Mouse (Mus musculus) kidney, adult 2 months (tissue): ENCODE results near the gene Zfp839. TPM values are rescaled to one million over a fixed set of nuclear protein-coding genes. Genes with fewer than 3 reads are reported as not detected.

ENCODE experiments used
- DNase-seq: peaks from one replicate; pipeline ENCODE4 v3.0.0; 2021
- H3K27ac ChIP-seq: fragments of 200-500 bp; 2 replicates; pipeline ENCODE4 v1.5.1; 2012; ENCODE audit warnings: low read depth, low read length, control low read depth, inconsistent platforms; ENCODE audit not compliant: insufficient read depth
- H3K27me3 ChIP-seq: fragments of 200-500 bp; replicated peaks from 2 replicates; pipeline ENCODE4 v1.6.1; 2012; ENCODE audit warnings: mild to moderate bottlenecking, moderate library complexity, low read length, inconsistent platforms; ENCODE audit not compliant: control insufficient read depth, insufficient read depth
- H3K36me3 ChIP-seq: fragments of 200-500 bp; 2 replicates; pipeline ENCODE4 v1.6.1; 2012; ENCODE audit warnings: mild to moderate bottlenecking, moderate library complexity, low read length, inconsistent platforms; ENCODE audit not compliant: control insufficient read depth, insufficient read depth
- H3K4me1 ChIP-seq: fragments of 200-500 bp; 2 replicates; pipeline ENCODE4 v1.6.1; 2011; ENCODE audit warnings: low read length; ENCODE audit not compliant: control insufficient read depth, insufficient read depth
- H3K4me3 ChIP-seq: fragments of 200-500 bp; 2 replicates; pipeline ENCODE4 v1.5.1; 2011; ENCODE audit warnings: mild to moderate bottlenecking, low read depth, low read length, control low read depth; ENCODE audit not compliant: insufficient read depth
- CTCF ChIP-seq: fragments of 200-500 bp; conservative IDR thresholded peaks from 2 replicates; pipeline ENCODE4 v1.5.1; 2011; ENCODE audit warnings: low read depth, mild to moderate bottlenecking, control low read depth, low read length, moderate library complexity, mixed read lengths; ENCODE audit not compliant: insufficient read depth, insufficient read length
- POLR2A ChIP-seq: fragments of 200-500 bp; IDR thresholded peaks from one replicate; pipeline ENCODE4 v1.6.1; 2011; ENCODE audit warnings: low read depth, low read length, control low read depth
- WGBS: fragments of 180-500 bp; shearing (Covaris S2); methylation state at CpG from one replicate; pipeline ENCODE4 v1.1.7; 2018; 5-methylcytosine and 5-hydroxymethylcytosine counted together
- polyA plus RNA-seq: library from polyadenylated mRNA; depleted of rRNA; stranded (reverse); fragments of >200 nt; gene quantifications from 2 replicates; pipeline ENCODE4 v1.2.3, GENCODE M21; 2012

The Zfp839 gene
- polyA plus RNA-seq, 1 experiment, result 9.0 TPM

- no peak for DNase-seq
- Histone ChIP-seq H3K27me3 (no peaks in the 10 kb centered on the region), H3K36me3 (no peaks in the 10 kb centered on the region), H3K27ac (no peak overlapping the region), H3K4me1 (no peaks in the 10 kb centered on the region), H3K4me3 (no peak overlapping the region)
- 95% methylated on average over 4 of the region's 4 CpGs for WGBS
- TF ChIP-seq CTCF (no peak), POLR2A (no peak)
These were observed 21.1 kb upstream of the Zfp839 start for GRCm38 (mm10) chr12:110828908-110829307.

GRCm38 (mm10) chr12:110830293-110831024 is 19.6 kb upstream of the Zfp839 start:
- no peak for DNase-seq
- WGBS, result 84% methylated on average over 10 of the region's 11 CpGs

GRCm38 (mm10) chr12:110835182-110835581 is 14.9 kb upstream of the Zfp839 start:
- TF ChIP-seq POLR2A, result no peak
- TF ChIP-seq CTCF, result no peak
- no peak overlapping the region for H3K27ac ChIP-seq
- no peaks in the 10 kb centered on the region for H3K27me3 ChIP-seq
- DNase-seq, result no peak
- no peak overlapping the region for H3K4me3 ChIP-seq
- WGBS, result 96% methylated on average over 3 of the region's 3 CpGs
- no peaks in the 10 kb centered on the region for H3K36me3 ChIP-seq
- peaks cover 5% of the 10 kb centered on the region; the same call in 1 of the 2 replicates for H3K4me1 ChIP-seq

More at GRCm38 (mm10) chr12:110830293-110831024, 19.6 kb upstream of the Zfp839 start:
- H3K4me1 ChIP-seq, result no peaks in the 10 kb centered on the region
- no peaks in the 10 kb centered on the region for H3K27me3 ChIP-seq
- no peaks in the 10 kb centered on the region for H3K36me3 ChIP-seq
- H3K4me3 ChIP-seq, result no peak overlapping the region
- no peak overlapping the region for H3K27ac ChIP-seq
- no peak for TF ChIP-seq POLR2A
- no peak for TF ChIP-seq CTCF

GRCm38 (mm10) chr12:110836729-110837128 is 13.3 kb upstream of the Zfp839 start:
- Histone ChIP-seq H3K4me3 (no peak overlapping the region), H3K4me1 (peaks cover 5% of the 10 kb centered on the region; the same call in 1 of the 2 replicates), H3K27ac (peak overlapping the region; percentile 90), H3K36me3 (no peaks in the 10 kb centered on the region), H3K27me3 (no peaks in the 10 kb centered on the region)
- TF ChIP-seq CTCF (no peak), POLR2A (no peak)
- no peak for DNase-seq
- 30% methylated on average over 6 of the region's 6 CpGs for WGBS

GRCm38 (mm10) chr12:110837192-110837841 is 12.7 kb upstream of the Zfp839 start:
- H3K36me3 ChIP-seq, result no peaks in the 10 kb centered on the region
- 28% methylated on average over 5 of the region's 5 CpGs for WGBS
- H3K27ac ChIP-seq, result peak overlapping the region; percentile 93
- no peak overlapping the region for H3K4me3 ChIP-seq
- DNase-seq, result peak; percentile 72
- TF ChIP-seq CTCF, result no peak
- no peak for TF ChIP-seq POLR2A
- H3K4me1 ChIP-seq, result peaks cover 5% of the 10 kb centered on the region; the same call in 1 of the 2 replicates
- no peaks in the 10 kb centered on the region for H3K27me3 ChIP-seq

GRCm38 (mm10) chr12:110837850-110838249 is 12.2 kb upstream of the Zfp839 start:
- Histone ChIP-seq H3K27ac (peak overlapping the region; percentile 93), H3K4me3 (no peak overlapping the region), H3K27me3 (no peaks in the 10 kb centered on the region), H3K4me1 (peaks cover 5% of the 10 kb centered on the region; the same call in 1 of the 2 replicates), H3K36me3 (no peaks in the 10 kb centered on the region)
- no peak for DNase-seq
- TF ChIP-seq POLR2A (no peak), CTCF (no peak)
- 79% methylated on average over 8 of the region's 8 CpGs for WGBS
